Mouse (Mus musculus): ENCODE data around the gene Nat8l.

Gene Nat8l

DNA sequence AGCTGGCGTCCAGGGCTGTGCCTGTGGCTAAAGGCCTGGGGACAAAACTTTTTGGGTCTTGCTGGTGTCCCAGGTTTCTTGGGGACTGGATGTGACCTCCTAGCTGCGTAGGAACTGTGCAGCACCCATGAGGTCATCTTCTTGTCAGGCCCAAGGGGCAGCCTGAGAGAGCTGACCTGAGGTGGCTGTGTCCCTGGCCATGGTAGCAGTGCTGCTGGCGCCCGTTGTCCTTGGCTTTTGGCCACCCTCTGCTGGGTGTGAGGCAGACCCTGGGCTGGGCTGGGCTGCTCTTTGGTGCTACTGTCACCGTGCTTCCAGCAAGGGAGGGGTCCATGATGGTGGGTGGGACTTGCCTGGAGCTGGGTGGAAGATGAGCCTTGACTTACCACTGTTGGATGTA is 8.8 kb downstream of the Nat8l start:
- DNase-seq = no peak

DNA sequence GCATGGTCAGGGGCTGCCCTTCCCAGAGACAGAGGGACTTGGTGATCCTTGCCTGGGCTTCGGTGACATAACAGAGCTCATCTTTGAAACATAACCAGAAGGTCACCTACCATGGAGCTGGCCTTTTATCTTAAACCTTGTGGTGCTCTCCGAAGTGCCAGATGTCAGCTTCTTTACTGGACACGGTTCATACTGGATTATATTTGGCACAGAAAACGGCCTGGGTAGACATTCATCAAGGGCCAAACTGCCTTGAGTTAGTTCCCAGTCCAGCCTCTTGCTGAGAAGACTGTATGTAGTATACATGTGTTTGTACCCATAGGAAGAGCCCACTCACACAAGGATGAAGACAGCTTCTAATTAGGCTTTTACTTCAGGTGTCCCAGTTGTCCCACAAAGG is 11.0 kb downstream of the Nat8l start:
- no peak for DNase-seq

DNA sequence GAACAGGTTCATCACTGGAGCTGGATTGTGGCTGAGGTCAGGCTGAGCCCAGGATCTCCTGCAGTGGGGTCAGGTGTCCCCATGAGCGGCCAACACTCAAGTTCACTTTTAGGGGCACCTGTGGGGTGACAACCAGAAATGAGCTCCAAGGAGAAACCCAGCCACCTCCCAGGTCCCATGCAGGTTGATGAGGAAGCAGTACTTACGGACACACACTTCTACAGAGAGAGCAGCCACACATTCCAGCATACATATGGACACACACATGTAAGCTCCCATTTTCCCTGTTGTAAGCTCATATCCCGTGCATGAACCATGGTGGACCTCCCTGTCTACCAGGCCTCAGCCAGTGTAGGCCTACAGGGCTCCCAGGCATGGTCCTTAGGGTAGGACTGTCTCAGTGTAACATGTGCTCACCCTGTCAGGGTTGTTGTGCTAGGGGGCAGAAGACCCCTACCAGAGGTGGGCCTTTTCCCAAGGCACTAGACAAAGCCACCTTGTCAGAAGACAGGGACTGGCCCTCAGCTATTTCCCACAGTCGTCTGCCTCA is 11.7 kb downstream of the Nat8l start:
- no peak for DNase-seq

DNA sequence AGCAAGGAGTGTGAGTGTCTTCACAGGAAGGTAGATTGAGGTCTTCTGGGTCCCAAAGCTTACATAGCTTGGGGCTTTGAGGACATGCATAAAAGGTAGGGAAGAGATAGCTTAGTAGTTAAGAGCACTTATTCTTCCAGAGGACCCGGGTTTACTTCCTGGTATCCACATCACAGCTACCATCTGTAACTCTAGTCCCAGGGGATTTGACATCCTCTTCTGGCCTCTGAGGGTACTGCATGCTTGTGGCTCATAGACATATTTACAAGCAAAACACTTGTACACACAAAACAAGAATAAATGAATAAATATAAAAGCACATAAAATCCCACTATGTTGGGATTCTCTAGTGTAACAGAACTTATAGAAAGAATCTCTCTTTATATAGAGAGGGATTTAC is 18.9 kb downstream of the Nat8l start:
- no peak for DNase-seq

DNA sequence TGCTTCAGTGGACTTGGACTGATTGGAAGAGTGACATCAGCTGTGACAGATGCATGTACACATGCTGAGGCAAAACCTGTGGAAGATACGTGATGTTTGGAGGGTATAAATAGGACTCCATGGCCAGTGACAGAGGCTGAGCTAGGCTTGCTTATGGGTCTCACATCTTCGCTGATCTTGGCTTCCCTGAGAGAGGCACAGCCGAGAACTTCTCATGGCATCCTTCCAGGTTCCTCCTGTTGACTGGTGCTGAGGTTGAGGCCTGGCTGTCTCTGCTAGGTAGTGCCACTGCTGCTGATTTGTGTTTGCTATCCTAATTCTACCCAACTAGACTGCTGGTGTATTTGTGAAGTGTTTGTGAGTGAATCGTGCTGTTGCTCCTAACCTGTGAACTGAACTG is 23.2 kb downstream of the Nat8l start:
- DNase-seq = no peak

DNA sequence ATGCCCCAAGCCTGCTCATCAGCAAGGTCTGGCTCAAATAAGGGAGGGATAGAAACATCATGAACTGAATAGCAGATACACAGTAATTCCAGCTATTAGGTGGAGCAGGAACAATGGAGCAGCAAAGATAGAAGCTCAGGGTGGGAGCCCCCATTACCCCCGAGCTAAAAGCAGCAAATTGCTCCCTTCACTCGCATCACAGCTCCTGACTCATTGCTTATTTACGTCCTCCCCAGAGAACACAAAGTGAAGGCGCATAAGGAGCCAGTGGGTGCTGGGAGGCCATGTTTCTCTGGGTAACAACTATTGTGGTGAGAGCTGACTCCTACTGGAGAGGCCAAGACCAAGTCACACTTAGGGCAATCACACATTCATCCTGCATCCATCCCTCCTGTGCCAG is 34.3 kb downstream of the Nat8l start:
- DNase-seq = no peak

DNA sequence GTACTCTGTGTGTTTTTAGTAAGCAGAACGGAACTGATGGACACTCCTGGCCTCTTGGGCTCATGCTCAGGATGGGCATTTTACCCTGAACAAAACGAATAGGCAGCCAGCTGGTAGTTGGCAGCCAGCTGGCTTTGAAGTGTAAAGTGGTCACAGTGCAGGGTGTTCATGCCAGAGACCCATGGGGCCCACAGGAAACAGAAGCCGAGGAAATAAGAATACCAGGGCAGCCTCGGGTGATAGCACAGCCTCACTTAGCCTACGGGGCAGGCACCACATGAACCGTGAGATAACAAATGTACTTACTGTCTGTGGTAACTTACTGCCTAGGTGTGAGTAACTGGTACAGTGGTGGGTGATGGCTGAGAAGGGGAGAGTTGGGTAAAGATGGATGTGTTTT is 35.2 kb downstream of the Nat8l start:
- DNase-seq = no peak

DNA sequence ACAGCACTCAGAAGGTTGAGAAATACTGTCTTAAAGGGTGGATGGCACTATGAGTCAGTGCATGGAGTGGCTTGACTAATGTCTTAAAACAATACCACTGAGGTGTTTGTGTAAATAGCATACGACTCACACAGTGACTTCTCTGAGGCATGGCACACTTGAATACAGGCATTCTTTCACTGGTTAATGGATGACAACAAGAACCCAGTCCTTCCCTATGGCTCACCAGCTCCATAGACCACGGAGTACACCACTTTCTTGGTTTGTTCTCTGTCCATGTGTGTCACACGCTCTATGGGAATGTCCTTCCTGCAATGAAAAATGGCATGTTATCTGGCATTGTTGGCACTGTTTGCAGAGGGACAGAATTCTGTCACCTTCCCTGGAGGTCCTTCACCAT is 36.7 kb downstream of the Nat8l start:
- DNase-seq = no peak

All from cerebellum, adult 8-10 months (tissue).